Mouse (Mus musculus) gastrocnemius, postnatal 14 days (tissue): Measurements from ENCODE around the gene Tcf7l2. TPM values are rescaled to one million over a fixed set of nuclear protein-coding genes. Genes with fewer than 3 reads are reported as not detected.

Experiments
- DNase-seq: peaks from one replicate; pipeline ENCODE4 v3.0.0; 2021; ENCODE audit warnings: mixed read lengths
- intact Hi-C: fragments of 180-260 bp; cut with DNase I; formaldehyde crosslinking; loops from one replicate; pipeline ENCODE4 v1.15.1; 2025; ENCODE audit warnings: low total_unique reads
- total RNA-seq, 2 experiments: library from RNA; stranded (reverse); gene quantifications; 2 replicates each; pipeline ENCODE4 v1.2.3; 2021

Tcf7l2 gene
- total RNA-seq, 2 experiments from 2014 or later: 10.7 to 12.9 TPM

- DNase-seq: no peak
- intact Hi-C loops: loop anchor here (10.0 kb wide), 2 partner anchors 86 to 126 kb away; partner anchors contain the start of gene Tcf7l2
Measured at GRCm38 (mm10) chr19:55870825-55871224, 129.2 kb downstream of the Tcf7l2 start.

- DNase-seq: no peak
- intact Hi-C loops: loop anchor here (10.0 kb wide), 2 partner anchors 87 to 127 kb away; partner anchors contain the start of gene Tcf7l2
Measured at GRCm38 (mm10) chr19:55871496-55871895, 129.9 kb downstream of the Tcf7l2 start.

DNA sequence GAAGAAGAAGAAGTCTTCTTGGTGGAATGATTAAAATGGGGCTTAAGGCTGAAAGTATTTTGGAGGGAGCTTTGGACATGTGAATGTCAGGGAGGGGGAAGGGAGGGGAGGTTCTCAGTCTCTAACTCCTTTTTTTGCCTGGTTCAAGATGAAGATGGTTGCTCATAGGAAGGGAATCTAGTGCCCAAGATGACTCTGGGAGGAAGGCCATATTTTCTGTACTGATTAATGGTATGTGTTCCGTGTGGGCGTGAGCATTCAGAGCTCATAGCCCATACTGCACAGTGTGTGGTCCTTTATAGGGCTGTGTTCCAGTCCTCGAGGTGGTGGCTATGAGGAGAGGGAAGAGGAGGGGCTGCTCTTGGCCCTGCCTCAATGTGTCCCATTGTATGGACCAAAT is 131.6 kb downstream of the Tcf7l2 start:
- intact Hi-C loops: loop anchor here (10.0 kb wide), 2 partner anchors 88 to 128 kb away; partner anchors contain the start of gene Tcf7l2
- no peak for DNase-seq

- intact Hi-C loops: loop anchor here (10.0 kb wide), 2 partner anchors 92 to 132 kb away; partner anchors contain the start of gene Tcf7l2
- DNase-seq: peak; percentile 57
Measured at GRCm38 (mm10) chr19:55876501-55876900, 134.9 kb downstream of the Tcf7l2 start.

DNA sequence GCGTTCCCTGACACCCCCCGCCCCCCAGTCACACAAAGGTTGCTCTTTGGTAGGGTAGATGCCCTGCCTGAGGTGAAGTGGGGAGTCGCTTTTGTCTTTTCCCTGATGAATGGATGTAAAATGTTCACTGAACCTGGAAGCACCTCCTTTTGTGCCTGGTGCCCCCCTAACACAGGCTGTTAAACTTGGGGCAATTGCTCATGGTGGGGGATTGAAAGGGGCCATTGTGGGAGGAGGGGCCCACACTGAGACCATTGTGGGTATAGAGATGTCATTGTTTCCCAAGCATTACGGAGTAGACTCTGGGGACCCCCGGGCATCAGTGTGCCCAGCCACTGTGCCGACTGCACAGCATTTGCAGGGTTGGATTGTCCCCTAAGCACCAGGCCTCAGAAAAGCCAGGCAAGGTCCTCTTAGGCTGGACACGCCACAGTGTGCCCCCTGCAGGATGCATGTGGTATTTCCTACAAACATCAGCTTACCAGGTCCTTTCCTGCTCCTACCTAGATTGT is 135.8 kb downstream of the Tcf7l2 start:
- intact Hi-C loops: loop anchor here (10.0 kb wide), 2 partner anchors 93 to 133 kb away; partner anchors contain the start of gene Tcf7l2
- peak; percentile 74 for DNase-seq

- peak; percentile 40 for DNase-seq
- intact Hi-C loops: loop anchor here (5.0 kb wide), 1 partner anchor 329 kb away; no protein-coding TSS in a partner anchor
Measured at GRCm38 (mm10) chr19:55880664-55881359, 139.2 kb downstream of the Tcf7l2 start.

- DNase-seq: no peak
- intact Hi-C loops: no loop called here
Measured at GRCm38 (mm10) chr19:55886536-55886935, 144.9 kb downstream of the Tcf7l2 start.

DNA sequence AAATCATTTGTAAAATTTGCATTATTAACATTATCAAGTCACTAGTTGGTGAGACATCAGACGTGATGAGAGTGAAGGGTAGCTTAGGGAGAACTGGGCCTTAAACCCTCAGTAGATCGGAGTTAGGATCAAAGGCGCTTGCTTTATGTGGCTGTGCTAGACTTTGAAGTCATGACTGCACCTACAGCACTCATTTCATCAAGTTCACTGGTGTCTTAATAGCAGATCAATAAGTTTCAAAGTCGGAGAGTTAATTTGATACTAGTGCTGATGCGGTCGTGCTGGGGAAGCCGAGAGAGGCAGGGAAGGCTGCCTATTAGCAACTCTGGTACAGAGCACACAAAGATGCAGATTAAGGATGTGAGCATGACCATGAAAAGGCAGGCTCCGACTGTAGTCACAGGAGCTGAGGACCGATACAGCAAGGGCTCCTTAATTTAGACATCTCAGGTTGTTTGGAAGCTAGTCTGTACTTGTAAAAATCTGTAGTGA is 150.1 kb downstream of the Tcf7l2 start:
- no peak for DNase-seq
- intact Hi-C loops: no loop called here

GRCm38 (mm10) chr19:55893557-55893956 is 151.9 kb downstream of the Tcf7l2 start:
- intact Hi-C loops: no loop called here

DNA sequence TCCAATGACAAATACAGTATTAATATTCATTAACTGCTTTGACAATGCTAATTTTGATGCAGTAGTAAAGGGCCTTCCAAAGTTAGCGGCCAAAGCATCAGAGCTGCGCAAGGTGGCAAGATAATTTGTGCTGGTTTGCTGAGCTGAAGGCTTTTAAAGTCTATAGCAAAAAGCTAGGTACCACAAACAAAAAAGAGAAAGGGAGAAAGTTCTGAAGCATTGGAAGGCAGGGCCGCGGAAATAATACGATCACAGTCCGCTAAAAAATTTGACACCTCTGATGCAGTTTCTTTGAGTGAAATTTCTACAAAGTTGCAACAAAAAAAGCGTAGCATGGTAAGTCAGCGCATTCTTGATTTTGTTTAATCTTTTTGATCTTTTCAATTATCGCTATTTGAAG is 152.8 kb downstream of the Tcf7l2 start:
- intact Hi-C loops: no loop called here
- no peak for DNase-seq

More at GRCm38 (mm10) chr19:55893557-55893956, 151.9 kb downstream of the Tcf7l2 start:
- no peak for DNase-seq

DNA sequence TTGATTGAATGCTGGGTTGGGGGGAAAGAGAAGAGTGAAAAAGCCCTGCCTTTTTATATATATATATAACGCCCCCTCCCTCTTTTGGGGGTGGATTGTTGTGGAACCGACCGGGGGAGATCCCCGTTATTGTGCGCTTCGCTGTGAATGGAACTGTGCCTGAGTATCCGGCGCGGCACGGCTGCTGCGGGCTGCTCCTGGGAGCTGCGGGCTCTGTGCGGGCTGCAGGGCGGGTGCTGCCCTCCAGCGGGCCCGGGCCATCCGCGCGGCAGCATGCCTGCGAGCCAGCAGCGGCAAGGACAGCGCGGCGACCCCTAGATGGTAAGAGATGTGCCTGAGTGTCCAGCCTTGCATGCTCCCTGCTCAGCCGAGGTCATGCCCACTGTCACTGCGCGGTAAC is 153.7 kb downstream of the Tcf7l2 start:
- intact Hi-C loops: no loop called here
- peak; percentile 74 for DNase-seq

- intact Hi-C loops: no loop called here
- DNase-seq: no peak
Measured at GRCm38 (mm10) chr19:55895807-55896420, 154.3 kb downstream of the Tcf7l2 start.

- DNase-seq: no peak
- intact Hi-C loops: no loop called here
Measured at GRCm38 (mm10) chr19:55896629-55897028, 155.0 kb downstream of the Tcf7l2 start.

DNA sequence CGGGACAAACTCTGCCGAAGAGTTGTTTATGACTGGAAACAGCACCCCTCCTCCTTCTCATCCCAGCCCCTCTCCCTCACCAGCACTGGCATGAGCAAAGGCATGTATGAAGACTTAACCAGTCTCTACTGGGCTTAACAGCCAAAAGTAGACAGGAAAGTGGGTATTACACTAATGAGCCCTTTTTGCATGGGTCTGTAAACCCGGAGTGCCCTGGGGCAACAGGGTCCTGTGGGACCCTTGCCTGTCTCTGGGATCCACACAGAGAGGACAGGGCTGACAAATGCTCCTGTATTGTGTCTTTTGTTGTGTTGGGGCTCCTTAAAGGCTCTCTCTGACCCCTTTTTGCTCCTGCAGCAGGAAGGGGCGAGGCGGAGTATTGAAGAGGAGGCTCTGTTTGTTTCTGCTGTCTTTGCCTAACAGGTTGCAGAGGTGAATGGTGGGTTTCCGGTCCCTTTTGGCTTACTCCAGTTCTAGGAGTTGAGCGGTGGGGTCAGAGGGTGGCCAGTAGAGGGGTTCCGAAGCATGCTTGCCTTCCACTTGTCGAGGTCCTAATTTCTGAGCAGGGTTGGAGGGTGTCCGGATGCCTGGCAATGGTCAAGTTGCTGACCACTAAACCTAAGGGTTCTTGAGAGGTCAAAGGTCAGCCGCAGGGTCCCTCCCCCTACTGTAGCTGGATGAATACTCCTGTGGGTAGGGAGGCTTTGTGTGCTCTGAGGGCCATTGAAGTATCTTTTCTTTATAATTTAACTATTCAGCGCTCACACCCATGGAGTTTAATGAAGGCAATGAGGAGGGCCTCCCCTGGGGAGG is 161.2 kb downstream of the Tcf7l2 start:
- intact Hi-C loops: no loop called here
- DNase-seq: no peak

DNA sequence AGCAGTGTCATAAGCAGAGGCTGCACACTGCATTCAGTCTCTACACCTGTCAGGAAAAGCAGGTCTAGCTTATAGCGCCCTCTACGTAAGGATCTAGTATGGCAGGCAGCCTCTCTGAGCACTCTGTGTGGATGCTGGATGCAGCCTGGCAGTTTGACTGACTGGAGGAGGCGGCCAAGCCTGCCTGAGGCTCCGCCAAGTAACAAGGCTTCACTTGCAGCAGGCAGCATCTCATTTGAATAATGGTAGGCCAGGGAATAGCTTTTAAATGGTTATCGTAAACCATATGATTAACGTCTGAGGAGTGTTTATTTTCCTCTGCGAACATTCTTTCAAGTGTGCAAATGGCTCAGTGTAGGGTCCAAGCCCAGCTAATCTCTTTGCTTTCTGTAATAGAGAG is 167.4 kb downstream of the Tcf7l2 start:
- no peak for DNase-seq
- intact Hi-C loops: no loop called here

- DNase-seq: no peak
- intact Hi-C loops: no loop called here
Measured at GRCm38 (mm10) chr19:55911941-55912340, 170.3 kb downstream of the Tcf7l2 start.

DNA sequence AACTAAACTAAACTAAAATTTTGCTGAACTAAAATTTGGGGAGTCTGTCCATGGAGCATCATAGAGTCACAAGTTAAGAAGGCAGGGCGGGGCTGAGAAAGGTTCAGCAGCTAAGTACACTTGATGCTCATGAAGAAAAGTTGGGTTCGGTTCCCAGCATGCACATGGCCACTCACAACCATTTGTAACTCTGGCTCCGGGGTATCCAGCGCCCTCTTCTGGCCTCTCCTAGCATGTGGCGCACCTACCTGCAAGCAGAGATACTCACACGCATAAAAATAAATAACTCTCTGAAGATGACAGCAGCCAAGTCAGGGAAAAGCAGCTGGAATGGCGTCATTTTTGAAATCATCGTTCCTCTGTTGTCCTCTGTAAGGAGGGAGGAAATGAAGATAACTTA is 171.2 kb downstream of the Tcf7l2 start:
- DNase-seq: no peak
- intact Hi-C loops: no loop called here

DNA sequence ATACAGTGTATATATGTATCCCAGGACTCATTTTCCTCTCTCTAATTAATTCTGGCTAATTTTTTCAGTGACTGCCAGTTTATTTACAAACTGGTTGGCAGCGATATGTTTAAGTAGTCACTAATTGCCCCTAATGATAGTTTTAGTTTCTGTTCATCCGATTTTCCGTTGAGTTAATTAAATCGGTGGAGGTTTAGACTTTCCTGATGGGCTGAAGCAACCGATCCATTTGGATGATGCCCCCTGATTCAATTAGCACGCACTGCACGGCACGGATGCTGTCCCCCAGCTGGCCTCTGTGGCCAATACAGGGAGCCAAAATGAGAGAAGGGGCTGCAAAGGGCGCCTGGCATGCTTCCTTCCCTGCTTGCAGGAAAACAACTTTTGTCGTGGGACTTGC is 172.0 kb downstream of the Tcf7l2 start:
- DNase-seq: no peak
- intact Hi-C loops: no loop called here

DNA sequence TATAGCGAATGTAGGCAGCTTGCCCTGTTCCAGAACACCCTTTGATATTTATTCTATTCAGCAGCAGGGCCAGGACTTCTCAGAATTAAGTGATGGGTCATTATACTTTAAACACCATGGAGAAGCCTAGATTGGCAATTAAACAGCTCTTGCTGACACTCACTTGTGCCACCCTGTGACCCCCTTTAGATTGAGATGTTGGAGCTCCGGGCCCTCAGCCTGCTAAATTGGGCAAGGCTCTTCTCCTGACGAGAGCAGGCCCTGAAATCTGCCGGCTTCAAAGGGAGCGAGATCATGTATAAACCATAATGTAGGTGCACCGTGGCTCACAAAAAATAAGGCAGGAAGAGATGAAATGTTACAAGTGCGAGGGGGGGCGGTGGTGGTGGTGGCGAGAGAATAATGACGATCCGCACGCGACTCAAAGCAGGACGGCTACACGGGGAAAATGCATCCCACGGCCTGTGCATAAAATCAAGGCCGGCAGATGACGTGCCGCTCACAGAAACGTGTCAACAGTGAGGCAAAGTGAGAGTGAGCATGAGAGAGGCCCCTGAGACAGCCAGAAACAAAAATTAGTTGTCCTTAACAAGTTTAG is 173.1 kb downstream of the Tcf7l2 start:
- intact Hi-C loops: no loop called here
- DNase-seq: no peak
